Mouse (Mus musculus) intestine, embryonic 16.5 days (tissue): ENCODE measurements around the gene Socs3. TPM values are rescaled to one million over a fixed set of nuclear protein-coding genes. Genes with fewer than 3 reads are reported as not detected.

Experiments used
- ATAC-seq: fragments of 200-750 bp; cut with Nextera tagmentation; 2 replicates; pipeline ENCODE4 v1.8.0; 2017; ENCODE audit warnings: moderate TSS enrichment, moderate library complexity
- H3K27ac ChIP-seq: fragments of 300-500 bp; sonication (generic); 2 replicates; pipeline ENCODE4 v1.5.1; 2014; ENCODE audit warnings: mild to moderate bottlenecking, low read length
- H3K27me3 ChIP-seq: fragments of 300-500 bp; sonication (generic); replicated peaks from 2 replicates; pipeline ENCODE4 v1.6.1; 2014; ENCODE audit warnings: low read length, control low read depth, mixed read lengths; ENCODE audit not compliant: control insufficient read depth, insufficient read depth
- H3K36me3 ChIP-seq: fragments of 300-500 bp; sonication (generic); 2 replicates; pipeline ENCODE4 v1.6.1; 2014; ENCODE audit warnings: low read length, control low read depth; ENCODE audit not compliant: control insufficient read depth, insufficient read depth
- H3K4me1 ChIP-seq: fragments of 300-500 bp; sonication (generic); 2 replicates; pipeline ENCODE4 v1.6.1; 2014; ENCODE audit warnings: low read length, control low read depth, mixed read lengths; ENCODE audit not compliant: control insufficient read depth, insufficient read depth
- H3K4me2 ChIP-seq: fragments of 300-500 bp; sonication (generic); 2 replicates; pipeline ENCODE4 v1.6.1; 2014; ENCODE audit warnings: low read depth, low read length, control low read depth
- H3K4me3 ChIP-seq: fragments of 300-500 bp; sonication (generic); 2 replicates; pipeline ENCODE4 v1.5.1; 2014; ENCODE audit warnings: mild to moderate bottlenecking, low read length
- H3K9ac ChIP-seq: fragments of 300-500 bp; sonication (generic); 2 replicates; pipeline ENCODE4 v1.6.1; 2014; ENCODE audit warnings: low read depth, low read length
- H3K9me3 ChIP-seq: fragments of 300-500 bp; sonication (generic); 2 replicates; pipeline ENCODE4 v1.6.1; 2016; ENCODE audit warnings: low read length, control low read depth; ENCODE audit not compliant: control insufficient read depth
- WGBS: fragments of 180-500 bp; shearing (Covaris S2); extraction: QIAGEN DNeasy Blood & Tissue Kit; methylation state at CpG from one replicate; pipeline ENCODE4 v1.1.7; 2014; 5-methylcytosine and 5-hydroxymethylcytosine counted together
- polyA plus RNA-seq: library from polyadenylated mRNA; unstranded; fragments of >200 nt; fragmentation: Nextera tagmentation; extraction: Ambion mirVana; gene quantifications from 2 replicates; pipeline ENCODE4 v1.2.1, GENCODE M21; 2015

The Socs3 gene
- polyA plus RNA-seq, 1 experiment from 2014 or later: 18.9 TPM

DNA sequence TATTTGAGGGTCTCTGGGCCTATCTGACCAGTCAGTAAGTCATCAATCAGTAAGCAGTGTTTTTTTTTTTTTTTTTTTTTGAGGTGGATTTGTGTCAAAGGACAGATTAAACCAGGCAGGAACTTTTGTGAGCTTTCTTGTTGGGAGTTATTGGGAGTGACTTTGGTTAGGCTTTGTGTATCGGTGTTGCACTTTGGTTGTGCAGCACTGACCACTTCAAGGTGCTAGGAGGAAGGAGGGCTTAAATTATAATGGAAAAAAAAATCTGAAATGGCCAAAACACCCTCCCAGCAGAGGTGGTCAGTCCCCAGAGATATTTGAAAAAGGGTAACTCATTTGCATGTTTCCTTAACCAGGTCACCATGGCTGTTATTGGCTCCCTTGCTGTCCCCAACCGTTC, 27.2 kb upstream of the Socs3 start:
- peaks cover 63% of the 10 kb centered on the region for H3K4me1 ChIP-seq
- no peak overlapping the region for H3K9ac ChIP-seq
- H3K27ac ChIP-seq: no peak overlapping the region
- H3K4me3 ChIP-seq: no peak overlapping the region
- H3K4me2 ChIP-seq: no peak overlapping the region
- H3K36me3 ChIP-seq: peaks cover 10% of the 10 kb centered on the region
- whole genome bisulfite sequencing: 90% methylated on average over 2 of the region's 2 CpGs
- ATAC-seq: no peak
- H3K27me3 ChIP-seq: no peaks in the 10 kb centered on the region
- no peaks in the 10 kb centered on the region for H3K9me3 ChIP-seq

DNA sequence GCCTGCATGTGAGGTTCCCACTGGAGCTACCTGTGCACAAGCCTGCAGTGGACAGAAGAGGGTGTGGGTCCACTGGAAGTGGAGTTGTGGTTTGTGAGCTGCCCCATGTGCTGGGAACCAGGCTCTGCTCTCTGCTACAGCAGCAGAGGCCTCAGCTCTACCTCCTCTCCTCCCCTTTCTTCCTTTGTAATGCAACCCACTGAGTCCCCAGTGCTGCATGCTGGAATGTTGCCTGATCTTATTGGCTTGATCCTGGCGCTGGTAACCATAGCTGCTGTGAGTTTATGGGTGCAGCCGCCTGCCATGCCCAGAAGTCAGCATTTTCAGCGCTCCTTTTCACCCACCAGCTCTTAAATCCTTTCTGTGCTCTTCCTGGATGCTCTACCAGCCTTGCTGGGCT, 26.2 kb upstream of the Socs3 start:
- ATAC-seq: no peak
- Histone ChIP-seq H3K27ac (no peak overlapping the region), H3K4me3 (no peak overlapping the region), H3K9me3 (no peaks in the 10 kb centered on the region), H3K9ac (no peak overlapping the region), H3K36me3 (peaks cover under 1% of the 10 kb centered on the region), H3K4me2 (no peak overlapping the region), H3K4me1 (peaks cover 70% of the 10 kb centered on the region), H3K27me3 (no peaks in the 10 kb centered on the region)
- WGBS: 46% methylated on average over 3 of the region's 3 CpGs

DNA sequence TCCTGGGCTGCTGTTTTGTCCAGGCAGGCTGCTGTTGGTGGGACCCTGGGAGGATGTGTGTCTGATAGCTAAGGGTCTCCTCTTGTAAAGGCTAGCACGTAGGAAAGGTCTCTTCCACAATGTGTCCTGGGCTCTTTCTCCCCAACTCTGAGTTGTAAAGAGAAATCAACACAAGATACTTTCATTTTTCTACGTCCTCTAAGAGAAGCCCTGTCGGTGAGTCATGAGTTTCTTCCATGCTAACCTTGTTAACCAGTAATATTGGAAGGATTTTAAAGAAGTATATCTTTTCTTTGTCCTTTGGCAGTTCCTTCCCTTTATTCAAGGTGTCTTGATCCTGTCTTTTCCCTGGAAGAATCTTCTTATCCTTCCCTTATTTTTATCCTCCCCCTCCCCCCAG, 25.8 kb upstream of the Socs3 start:
- Histone ChIP-seq H3K9ac (0 out of 2 replicates have a peak overlapping the region, but pooled peaks have one; percentile 0), H3K27ac (peak overlapping the region; percentile 16; the same call in 1 of the 2 replicates), H3K4me1 (peaks cover 69% of the 10 kb centered on the region), H3K27me3 (no peaks in the 10 kb centered on the region), H3K4me3 (no peak overlapping the region), H3K9me3 (no peaks in the 10 kb centered on the region), H3K36me3 (no peaks in the 10 kb centered on the region; the same call in 1 of the 2 replicates), H3K4me2 (no peak overlapping the region)
- 51% methylated on average over 3 of the region's 3 CpGs for WGBS
- no peak for ATAC-seq

DNA sequence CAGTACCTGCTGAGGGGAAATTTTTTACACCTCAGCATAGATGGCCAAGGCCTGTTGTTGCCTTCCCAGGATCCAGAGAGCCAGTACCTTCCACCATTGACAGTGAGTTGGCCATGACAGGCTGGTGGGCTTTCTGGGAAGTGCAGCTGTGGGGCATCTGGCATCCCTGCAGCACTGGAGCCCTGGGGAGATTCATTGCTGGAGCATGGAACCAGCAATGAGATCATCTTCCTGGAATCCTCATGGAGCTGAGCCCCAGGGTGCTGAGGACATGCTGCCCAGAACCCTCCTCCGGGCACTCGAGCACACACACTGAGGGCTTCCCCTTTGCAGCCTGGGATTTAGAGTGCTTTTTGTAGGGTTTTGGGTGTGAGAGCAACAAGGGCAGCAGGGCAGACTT, 25.4 kb upstream of the Socs3 start:
- Histone ChIP-seq H3K4me2 (no peak overlapping the region), H3K4me3 (no peak overlapping the region), H3K9me3 (no peaks in the 10 kb centered on the region), H3K4me1 (peaks cover 73% of the 10 kb centered on the region), H3K9ac (0 out of 2 replicates have a peak overlapping the region, but pooled peaks have one; percentile 0), H3K27ac (peak overlapping the region; percentile 16; the same call in 1 of the 2 replicates), H3K27me3 (no peaks in the 10 kb centered on the region), H3K36me3 (no peaks in the 10 kb centered on the region; the same call in 1 of the 2 replicates)
- no peak for ATAC-seq
- 52% methylated on average over 2 of the region's 2 CpGs for WGBS

DNA sequence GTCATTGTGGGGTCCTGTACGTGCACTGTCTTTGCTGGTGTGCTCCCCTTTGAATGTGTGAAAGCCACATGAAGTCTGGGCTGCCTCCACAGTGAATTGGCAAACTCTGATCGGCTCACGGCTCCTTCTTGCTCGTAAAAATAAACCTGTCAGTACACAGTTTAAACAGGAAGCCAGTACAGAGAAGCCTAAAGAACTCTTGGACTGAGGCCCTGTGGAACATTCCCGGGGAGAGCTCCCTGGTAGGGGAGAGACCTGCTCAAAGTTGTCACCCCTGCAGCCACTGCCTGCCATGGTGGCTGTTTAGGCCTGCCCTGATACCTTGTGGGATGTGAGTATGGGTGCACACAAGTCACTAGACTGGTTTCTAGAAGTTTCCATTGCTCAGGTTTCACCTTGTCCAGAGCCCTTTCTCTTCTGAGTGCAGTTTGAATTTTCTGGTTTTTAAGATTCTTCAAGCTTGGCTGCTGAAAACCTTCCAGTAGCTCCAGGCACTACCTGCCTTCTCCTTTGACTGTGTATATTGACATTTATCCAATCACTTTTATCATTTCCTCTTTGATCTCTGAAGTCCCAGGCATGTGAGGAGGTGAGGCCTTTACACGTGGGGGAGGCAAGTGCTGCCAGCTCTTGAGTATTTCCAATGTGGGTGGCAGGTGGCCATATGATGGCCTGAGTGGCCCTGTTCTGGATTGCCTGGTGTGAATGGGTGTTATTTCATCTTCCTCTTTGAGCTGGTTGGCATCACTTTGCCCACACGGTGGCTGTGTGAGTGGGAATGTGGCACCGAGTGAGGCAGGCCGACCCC, 24.6 kb upstream of the Socs3 start:
- Histone ChIP-seq H3K4me3 (no peak overlapping the region), H3K9me3 (no peaks in the 10 kb centered on the region), H3K27ac (peak overlapping the region; percentile 75), H3K36me3 (no peaks in the 10 kb centered on the region; the same call in 1 of the 2 replicates), H3K4me2 (no peak overlapping the region), H3K4me1 (peaks cover 75% of the 10 kb centered on the region), H3K27me3 (no peaks in the 10 kb centered on the region), H3K9ac (peak overlapping the region; percentile 48)
- whole genome bisulfite sequencing: 39% methylated on average over 9 of the region's 9 CpGs
- ATAC-seq: no peak

DNA sequence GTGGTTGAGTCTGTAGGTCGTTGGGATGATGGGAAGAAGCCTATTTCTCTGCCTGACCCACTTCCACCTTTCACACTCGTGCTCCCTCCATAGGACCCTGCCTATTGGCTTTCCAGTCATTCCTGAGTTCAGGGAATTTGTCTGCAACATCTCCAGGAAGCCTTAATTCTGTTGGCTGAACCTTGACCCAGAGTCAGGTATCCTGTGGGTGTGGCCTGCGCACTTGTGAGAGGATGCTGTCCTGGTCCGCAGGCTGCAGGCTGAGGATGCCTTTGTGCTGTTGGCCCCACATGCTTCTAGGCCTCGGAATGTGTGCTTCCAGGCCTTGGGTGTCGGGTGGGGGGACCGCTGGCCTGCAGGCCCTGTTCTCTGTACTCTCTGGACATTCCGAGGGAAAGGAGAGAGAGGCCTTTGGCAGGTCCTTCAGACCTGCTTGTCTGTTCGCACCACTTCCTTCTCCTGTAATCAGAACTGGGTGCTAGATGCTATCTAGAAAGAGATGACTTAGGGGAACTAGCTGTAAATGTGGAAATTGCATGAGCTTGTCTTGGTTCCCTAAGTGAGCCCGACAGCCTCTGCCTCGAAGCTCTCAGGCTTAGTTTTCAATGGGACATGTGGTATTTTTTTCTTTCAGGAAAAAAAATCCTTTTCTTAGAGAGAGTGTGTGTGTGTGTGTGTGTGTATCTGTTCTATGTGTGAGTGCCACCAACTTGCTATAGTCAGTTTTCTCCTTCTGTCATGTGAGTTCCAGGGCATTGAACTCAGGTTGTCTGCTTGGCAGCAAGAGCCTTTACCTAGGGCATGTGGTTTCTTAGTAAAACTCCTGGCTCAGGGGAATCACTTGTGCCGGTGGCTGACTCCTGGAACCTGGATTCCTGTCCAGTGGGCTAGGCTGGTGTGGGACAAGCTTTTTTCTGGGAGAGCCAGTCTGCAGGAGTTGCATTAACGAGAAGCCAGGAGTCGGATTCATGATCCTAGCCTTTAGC, 23.6 kb upstream of the Socs3 start:
- no peaks in the 10 kb centered on the region for H3K9me3 ChIP-seq
- H3K4me2 ChIP-seq: no peak overlapping the region
- H3K36me3 ChIP-seq: no peaks in the 10 kb centered on the region; the same call in 1 of the 2 replicates
- WGBS: 58% methylated on average over 14 of the region's 14 CpGs
- H3K4me3 ChIP-seq: no peak overlapping the region
- H3K27me3 ChIP-seq: no peaks in the 10 kb centered on the region
- H3K9ac ChIP-seq: peak overlapping the region; percentile 48
- H3K4me1 ChIP-seq: peaks cover 69% of the 10 kb centered on the region
- ATAC-seq: no peak
- peak overlapping the region; percentile 75 for H3K27ac ChIP-seq

DNA sequence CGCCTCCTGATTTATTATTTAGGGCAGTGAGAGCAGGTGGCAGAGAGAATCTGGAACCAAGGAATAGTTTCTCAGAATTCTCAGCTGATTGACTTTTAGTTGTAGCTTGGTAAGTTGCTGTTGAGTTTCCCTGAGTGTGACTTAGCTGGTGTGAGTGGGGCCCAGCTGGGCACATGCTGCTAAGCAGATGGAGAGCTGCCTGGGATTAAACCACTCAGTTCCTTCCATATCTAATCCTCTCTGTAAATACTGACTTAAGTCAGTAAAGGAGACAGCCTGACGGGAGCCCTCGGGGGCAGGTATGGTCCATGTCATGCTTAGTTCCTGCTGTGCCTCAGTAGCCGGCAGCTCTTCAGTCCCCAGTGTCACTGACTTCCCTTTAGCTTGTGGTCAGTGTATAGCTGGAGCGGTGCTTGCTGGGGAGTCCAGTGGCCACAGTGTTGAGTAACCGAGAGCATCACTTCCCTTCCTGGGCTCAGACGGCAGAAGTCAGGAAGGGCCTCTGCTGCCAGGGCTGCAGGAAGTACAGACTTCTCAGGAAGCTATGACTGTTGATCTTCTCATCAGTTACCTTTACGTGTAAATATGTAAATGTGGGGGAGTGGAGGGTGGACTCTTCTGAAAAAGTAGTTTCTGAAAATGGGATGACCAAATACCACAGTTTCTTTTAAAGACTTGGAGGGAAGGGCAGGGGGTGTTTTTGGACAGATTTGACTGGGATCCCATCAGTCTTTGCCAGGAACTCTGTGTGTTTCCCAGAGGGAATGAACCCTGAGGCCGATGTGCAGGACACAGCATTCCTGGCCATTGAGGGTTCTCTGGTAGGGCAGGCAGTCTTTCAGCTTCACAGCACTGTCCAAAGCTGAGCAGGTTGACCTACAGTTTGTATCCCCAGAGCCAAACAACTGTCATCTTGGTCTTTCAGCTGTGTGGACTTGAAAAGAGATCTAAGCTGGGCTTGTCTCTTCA, 21.9 kb upstream of the Socs3 start:
- no peaks in the 10 kb centered on the region for H3K9me3 ChIP-seq
- 49% methylated on average over 9 of the region's 9 CpGs for WGBS
- 0 out of 2 replicates have a peak overlapping the region, but pooled peaks have one; percentile 2 for H3K27ac ChIP-seq
- peaks cover 74% of the 10 kb centered on the region for H3K4me1 ChIP-seq
- H3K27me3 ChIP-seq: no peaks in the 10 kb centered on the region
- H3K9ac ChIP-seq: no peak overlapping the region
- no peak for ATAC-seq
- H3K36me3 ChIP-seq: no peaks in the 10 kb centered on the region
- H3K4me3 ChIP-seq: no peak overlapping the region
- H3K4me2 ChIP-seq: no peak overlapping the region

DNA sequence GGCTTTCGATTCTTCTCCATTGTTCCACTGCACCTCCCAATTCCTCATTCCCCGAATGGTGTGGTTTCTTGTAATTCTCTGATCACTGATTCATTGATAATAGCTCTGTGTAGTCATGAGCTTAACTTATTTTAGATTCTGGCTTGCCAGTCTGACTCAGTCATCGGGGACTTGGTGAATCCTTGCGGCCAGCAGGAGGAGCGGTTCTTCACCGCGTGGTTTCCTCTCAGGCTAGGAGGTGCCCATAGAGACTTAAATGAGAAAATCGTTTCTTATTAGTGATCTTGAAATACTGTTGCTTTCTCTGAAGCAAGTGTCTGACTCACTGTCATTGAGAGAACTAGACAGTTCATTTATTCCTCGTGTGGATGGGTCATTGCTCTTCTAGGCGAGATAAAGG, 20.1 kb upstream of the Socs3 start:
- no peaks in the 10 kb centered on the region for H3K36me3 ChIP-seq
- H3K27me3 ChIP-seq: no peaks in the 10 kb centered on the region
- H3K9ac ChIP-seq: no peak overlapping the region
- peak overlapping the region; percentile 38; the same call in 1 of the 2 replicates for H3K27ac ChIP-seq
- H3K4me1 ChIP-seq: peaks cover 67% of the 10 kb centered on the region
- WGBS: 51% methylated on average over 10 of the region's 10 CpGs
- ATAC-seq: no peak
- H3K9me3 ChIP-seq: no peaks in the 10 kb centered on the region
- no peak overlapping the region for H3K4me2 ChIP-seq
- H3K4me3 ChIP-seq: no peak overlapping the region
